Mouse (Mus musculus): ENCODE measurements around the gene Ppfia4.

Gene Ppfia4

DNA sequence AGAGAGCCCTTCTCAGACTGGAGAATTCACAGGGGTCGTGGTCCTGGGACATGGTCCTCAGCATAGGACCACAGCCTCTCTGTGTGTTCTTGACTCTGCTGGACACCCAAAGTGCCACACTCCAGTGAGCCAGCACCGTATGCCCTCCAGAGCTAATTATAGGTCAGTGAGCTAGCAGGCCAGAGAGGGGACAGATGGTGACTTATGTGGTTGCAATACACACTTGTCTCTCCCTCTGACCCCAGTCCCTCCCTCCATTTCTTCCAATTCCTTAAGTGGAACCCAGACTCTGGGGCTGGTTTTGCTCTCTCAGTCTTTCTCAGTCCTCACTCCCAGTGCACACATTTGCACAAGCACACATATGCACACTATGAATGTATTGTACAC, 9.5 kb upstream of the Ppfia4 start:
- in situ Hi-C loops (cut with MboI; ENCODE audit: low pct_unique_long_range_greater_than_20kb in 1 of 2, low sequenced_read_pairs in 2 of 2, unreplicated experiment in 1 of 2), result no loop called here

DNA sequence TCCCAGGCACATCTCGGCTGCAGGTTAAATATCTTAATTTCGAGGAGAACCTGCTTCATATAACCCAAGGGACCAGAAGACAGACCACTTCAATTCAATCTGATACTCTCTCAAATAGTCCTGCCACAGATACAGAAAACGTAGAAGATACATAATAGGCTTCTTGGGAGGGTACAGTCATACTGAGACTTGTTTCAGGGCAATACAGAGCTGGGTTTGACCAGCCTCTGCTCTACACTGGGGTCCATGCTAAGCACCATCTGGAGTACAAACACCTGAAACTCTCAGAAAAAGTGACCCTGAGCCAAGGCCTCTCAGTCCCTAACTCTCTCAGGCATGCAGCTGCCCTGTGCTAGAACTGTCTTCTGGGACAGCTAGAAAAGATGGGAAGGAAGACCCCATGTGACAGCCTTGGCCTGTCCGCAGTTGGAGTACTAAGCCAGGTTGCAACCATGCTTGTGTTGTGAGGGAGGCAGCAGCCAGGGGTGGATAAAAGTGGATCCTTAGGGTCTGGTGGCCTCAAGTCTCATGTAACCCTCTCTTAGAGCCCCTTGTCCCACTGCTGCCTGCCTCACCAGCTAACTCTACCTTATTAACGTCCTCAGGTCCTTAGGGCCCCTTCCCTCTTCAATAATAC, 9.0 kb upstream of the Ppfia4 start:
- in situ Hi-C loops (cut with MboI; ENCODE audit: low pct_unique_long_range_greater_than_20kb in 1 of 2, low sequenced_read_pairs in 2 of 2, unreplicated experiment in 1 of 2), result no loop called here

DNA sequence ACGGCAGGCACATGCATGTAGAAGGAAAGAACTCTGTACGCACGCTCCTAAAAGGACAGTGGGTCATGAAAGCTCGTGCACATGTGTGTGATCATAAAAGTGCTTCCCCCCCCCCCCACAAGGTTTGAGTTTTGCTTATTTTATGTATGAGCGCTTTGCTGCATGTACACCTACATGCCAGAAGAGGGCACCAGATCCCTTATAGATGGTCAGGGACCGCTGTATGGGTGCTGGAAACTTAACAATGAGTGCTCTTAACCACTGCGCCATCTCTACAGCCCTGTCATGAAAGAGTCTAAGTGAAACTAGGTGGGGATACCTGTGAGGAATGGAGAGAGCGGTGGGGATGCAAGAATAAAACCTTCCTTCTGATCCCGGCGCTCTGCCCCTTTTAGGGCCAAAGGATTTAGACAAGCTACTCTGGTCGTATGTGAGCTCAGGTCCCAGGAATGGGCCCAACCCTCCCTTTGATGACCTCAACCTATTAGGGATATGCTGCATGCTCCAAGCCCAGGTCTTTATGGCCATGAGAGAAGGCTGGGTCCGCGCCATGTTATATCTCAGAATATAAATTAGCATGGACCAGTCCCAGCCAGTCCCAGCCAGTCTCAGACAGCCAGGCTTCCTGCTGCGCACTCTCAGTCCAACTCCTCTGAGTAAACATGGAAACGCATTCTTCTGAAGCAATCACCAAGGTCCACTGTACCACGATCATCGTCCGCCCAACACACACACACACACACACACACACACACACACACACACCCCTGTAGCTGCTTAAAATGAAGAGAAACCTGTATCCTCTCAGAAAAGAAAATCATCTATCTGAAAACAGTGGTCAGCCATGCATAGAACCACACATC, 7.3 kb upstream of the Ppfia4 start:
- in situ Hi-C loops (cut with MboI; ENCODE audit: low pct_unique_long_range_greater_than_20kb in 1 of 2, low sequenced_read_pairs in 2 of 2, unreplicated experiment in 1 of 2), result loop anchor here in 1 of 2 experiments (5.0 kb wide), 1 partner anchor 188 kb away; no protein-coding TSS in a partner anchor

DNA sequence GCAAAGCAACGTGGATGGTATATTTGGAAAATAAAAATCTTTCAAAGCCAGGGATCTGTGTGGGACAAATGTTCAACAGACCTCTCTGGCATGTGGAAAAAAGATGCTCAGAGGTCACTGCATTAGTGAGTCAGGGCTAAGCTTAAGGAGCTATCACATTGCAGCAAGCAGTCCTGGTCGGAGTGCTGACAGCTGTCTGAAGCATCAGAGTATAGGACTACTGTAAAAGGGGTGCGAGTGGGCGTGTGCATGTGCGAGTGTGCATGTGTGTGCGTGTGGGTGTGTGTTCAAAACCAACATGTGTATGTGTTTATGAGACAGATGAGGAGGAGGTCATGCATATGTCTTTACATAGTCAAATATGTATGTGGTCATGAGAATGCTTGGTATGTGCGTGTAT, 6.4 kb upstream of the Ppfia4 start:
- in situ Hi-C loops (cut with MboI; ENCODE audit: low pct_unique_long_range_greater_than_20kb in 1 of 2, low sequenced_read_pairs in 2 of 2, unreplicated experiment in 1 of 2), result loop anchor here in 1 of 2 experiments (5.0 kb wide), 1 partner anchor 187 kb away; no protein-coding TSS in a partner anchor

DNA sequence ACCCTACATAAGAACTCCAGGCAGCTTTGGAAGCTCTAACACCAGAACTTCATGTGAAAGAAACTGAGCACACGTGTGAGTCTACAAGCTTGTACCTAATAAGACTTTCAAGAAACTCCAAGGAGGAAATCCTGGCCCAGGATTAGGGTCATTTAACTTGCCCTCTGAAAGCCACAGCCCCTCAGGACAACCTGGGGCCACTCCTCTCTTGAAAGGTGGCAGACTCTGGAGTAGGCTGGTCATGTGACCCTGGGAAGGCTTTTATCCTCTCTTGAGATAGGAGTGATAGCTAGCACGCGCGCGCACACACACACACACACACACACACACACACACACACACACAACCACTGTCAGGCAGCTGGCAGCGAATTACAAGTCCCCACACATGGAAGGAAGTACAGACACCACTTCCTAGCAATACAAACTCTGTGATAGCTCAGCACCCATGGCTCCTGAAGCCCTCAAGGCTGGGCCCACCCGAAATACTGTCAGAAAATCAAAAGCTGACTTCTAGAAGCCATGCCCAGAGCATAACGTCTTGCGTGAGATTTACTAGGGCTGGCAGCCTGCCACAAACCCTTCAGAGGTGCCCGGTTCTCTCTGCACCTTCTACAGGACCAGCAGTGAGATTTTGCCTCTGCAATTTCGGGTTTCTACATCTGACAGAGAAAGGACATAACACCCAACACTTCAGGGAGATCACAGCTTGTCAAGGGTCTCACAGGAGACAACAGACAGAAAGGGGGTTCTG, 4.4 kb upstream of the Ppfia4 start:
- in situ Hi-C loops (cut with MboI; ENCODE audit: low pct_unique_long_range_greater_than_20kb in 1 of 2, low sequenced_read_pairs in 2 of 2, unreplicated experiment in 1 of 2), result loop anchor here in 1 of 2 experiments (5.0 kb wide), 1 partner anchor 185 kb away; no protein-coding TSS in a partner anchor

- in situ Hi-C loops (cut with MboI; ENCODE audit: low pct_unique_long_range_greater_than_20kb in 1 of 2, low sequenced_read_pairs in 2 of 2, unreplicated experiment in 1 of 2), result loop anchor here in 1 of 2 experiments (5.0 kb wide), 1 partner anchor 184 kb away; no protein-coding TSS in a partner anchor
Observed at GRCm38 (mm10) chr1:134335924-134336810, 3.4 kb upstream of the Ppfia4 start.

DNA sequence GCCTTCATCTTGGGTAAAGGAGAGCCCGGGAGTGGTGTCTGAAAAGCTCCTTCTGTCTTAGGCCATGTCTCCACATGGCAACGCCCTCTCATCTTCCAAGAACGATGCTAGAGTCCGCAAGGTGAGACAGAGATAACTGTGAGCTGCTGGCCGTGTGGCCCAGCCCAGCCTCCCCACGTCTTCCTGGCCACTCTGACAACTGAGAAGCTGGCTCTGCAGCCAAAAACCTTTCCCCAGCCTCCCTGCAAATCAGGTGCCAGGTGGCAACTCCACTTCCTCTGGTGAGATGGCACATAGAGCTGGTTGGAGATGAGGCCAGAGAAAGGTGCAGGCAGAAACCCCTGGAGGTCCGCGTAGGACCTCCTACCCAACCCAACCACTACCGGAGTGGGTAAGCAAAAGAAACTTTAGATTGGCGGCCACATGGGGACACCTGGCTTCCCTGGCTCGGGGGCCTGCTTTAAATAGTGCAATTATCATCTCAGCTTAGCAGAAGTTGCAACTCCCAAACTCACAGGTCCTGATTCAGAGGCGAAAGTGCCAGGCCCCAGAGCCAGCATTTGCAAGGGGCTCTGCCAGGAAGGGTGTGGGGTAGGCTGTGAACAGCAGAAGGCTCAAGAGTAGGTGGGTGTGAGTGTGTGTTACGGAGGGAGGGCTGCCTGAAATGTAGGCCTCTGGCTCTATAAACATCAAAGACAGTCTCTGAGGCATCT, 2.6 kb upstream of the Ppfia4 start:
- in situ Hi-C loops (cut with MboI; ENCODE audit: low pct_unique_long_range_greater_than_20kb in 1 of 2, low sequenced_read_pairs in 2 of 2, unreplicated experiment in 1 of 2), result loop anchor here in 1 of 2 experiments (5.0 kb wide), 1 partner anchor 183 kb away; no protein-coding TSS in a partner anchor

DNA sequence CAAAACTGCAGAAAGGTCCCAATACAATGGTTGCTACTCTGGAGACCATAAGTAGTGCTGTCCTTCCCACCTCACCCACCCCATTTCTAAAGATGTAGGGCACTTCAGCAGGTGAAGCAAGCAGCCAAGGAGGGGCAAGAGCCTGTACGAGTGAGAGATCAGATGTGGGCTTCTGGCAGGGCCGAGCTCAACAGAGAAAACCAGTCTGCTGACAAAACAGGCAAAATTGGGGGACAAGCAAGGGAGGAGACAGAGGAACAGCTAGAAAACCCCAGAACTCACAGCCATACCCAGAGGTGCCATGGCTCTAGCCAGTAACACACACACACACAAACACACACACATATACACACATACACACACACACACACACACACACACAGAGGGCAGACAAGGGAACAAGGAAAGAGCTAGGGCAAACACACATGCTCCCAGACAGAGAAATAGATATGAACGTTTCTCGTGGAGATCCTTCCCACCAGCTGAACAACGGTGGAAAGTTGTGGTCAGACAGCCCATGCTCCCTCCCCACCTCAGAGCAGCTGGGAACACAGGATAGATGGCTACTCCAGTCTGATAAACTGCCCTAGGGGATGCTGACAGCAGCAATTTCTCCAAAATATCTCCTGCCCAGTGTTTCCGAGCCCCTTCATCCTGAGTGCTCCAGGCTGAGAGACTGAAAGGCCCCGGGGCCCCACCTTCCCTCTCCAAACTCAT, 1.5 kb upstream of the Ppfia4 start:
- in situ Hi-C loops (cut with MboI; ENCODE audit: low pct_unique_long_range_greater_than_20kb in 1 of 2, low sequenced_read_pairs in 2 of 2, unreplicated experiment in 1 of 2), result no loop called here

GRCm38 (mm10) chr1:134333371-134334110, 813 bp upstream of the Ppfia4 start:
- in situ Hi-C loops (cut with MboI; ENCODE audit: low pct_unique_long_range_greater_than_20kb in 1 of 2, low sequenced_read_pairs in 2 of 2, unreplicated experiment in 1 of 2), result no loop called here

- in situ Hi-C loops (cut with MboI; ENCODE audit: low pct_unique_long_range_greater_than_20kb in 1 of 2, low sequenced_read_pairs in 2 of 2, unreplicated experiment in 1 of 2), result no loop called here
Observed at GRCm38 (mm10) chr1:134331879-134332635, 671 bp downstream of the Ppfia4 start.

DNA sequence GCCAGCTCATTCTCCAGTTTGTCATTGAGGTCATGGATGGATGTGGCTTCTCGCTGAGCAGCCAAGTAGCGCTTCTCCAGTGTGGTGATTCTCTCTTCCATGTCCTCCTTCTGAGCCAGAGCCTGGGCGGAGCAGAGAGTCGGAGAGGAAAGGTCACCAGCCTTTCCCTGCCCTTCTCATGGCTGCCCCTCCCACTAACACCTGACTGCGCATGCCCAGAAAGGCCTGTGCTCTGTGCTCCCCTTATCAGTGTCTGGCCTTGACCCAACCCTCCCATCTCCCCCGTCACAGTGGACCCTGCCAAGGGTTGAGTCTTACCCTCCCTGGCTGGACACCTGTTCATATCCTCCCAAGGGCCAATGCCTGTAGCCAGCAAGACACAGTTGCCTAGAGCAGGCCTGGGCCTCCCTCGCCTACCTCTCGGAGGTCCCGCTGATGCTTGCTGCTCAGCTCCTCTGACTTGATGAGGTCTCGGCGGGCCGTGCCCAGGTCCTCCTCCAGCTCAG, 5.8 kb downstream of the Ppfia4 start:
- in situ Hi-C loops (cut with MboI; ENCODE audit: low pct_unique_long_range_greater_than_20kb in 1 of 2, low sequenced_read_pairs in 2 of 2, unreplicated experiment in 1 of 2), result loop anchor here in 1 of 2 experiments (5.0 kb wide), 1 partner anchor 175 kb away; no protein-coding TSS in a partner anchor

- in situ Hi-C loops (cut with MboI; ENCODE audit: low pct_unique_long_range_greater_than_20kb in 1 of 2, low sequenced_read_pairs in 2 of 2, unreplicated experiment in 1 of 2), result no loop called here
Observed at GRCm38 (mm10) chr1:134322591-134322990, 10.1 kb downstream of the Ppfia4 start.

DNA sequence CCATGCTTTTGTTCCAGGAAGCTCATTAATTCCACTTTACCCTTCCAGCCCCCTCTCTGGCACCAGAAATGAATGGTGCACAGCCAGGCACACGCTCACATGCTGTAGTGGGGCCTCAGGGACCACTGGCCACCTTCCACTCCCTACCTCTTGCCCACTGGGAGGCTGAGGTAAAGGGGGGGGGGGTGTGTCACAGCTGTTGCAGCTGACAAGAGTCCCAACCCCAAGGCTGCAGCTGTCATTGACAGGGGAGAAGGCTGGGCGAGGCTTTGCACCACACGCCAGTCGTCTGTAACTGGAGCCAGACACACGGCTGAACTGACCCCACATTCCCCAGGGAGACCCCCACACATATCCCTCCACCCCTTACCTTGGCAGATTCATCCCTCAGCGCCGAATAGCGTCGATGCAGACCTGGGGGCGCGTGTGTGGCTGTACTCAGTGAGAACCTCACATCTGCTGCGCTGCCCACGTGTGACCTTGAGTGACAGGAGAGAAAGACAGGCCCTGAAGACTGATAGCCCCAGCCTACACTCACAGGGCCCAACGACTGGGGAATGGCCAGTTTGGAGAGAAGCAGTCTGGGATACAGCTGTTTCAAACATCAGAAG, 11.9 kb downstream of the Ppfia4 start:
- in situ Hi-C loops (cut with MboI; ENCODE audit: low pct_unique_long_range_greater_than_20kb in 1 of 2, low sequenced_read_pairs in 2 of 2, unreplicated experiment in 1 of 2), result no loop called here

- in situ Hi-C loops (cut with MboI; ENCODE audit: low pct_unique_long_range_greater_than_20kb in 1 of 2, low sequenced_read_pairs in 2 of 2, unreplicated experiment in 1 of 2), result no loop called here
Observed at GRCm38 (mm10) chr1:134318261-134318660, 14.5 kb downstream of the Ppfia4 start.

DNA sequence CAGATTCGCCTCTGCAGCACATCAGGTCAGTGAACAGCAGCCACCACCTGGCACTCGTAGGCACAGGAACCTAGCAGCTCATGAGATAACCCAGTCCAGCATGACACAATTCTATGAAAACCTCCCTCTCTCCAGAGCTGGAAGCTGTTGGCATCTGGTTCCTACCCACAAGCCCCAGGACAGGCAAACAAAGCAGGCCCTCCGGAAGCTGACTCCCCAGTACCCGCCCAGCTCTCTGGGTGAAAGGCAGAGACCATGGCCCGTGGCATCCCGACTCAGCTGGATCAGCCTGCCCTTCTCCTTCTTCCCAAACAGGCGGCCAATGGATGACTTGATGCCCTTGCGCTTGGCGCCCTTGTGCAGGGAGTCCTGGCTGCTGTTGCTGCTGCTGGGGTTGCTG, 16.4 kb downstream of the Ppfia4 start:
- in situ Hi-C loops (cut with MboI; ENCODE audit: low pct_unique_long_range_greater_than_20kb in 1 of 2, low sequenced_read_pairs in 2 of 2, unreplicated experiment in 1 of 2), result no loop called here

Measured in mouse embryonic stem cell (cell line).